Mouse (Mus musculus) hindbrain, embryonic 10.5 days (tissue): ENCODE results near the gene Gtf2ird1. TPM values are rescaled to one million over a fixed set of nuclear protein-coding genes. Genes with fewer than 3 reads are reported as not detected.

Experiments used
- DNase-seq: peaks from one replicate; pipeline ENCODE4 v3.0.0-alpha.2; 2017; ENCODE audit warnings: low spot score
- H3K27ac ChIP-seq: fragments of 300-500 bp; sonication (generic); 2 replicates; pipeline ENCODE4 v1.5.1; 2016; ENCODE audit warnings: mild to moderate bottlenecking, moderate library complexity
- H3K27me3 ChIP-seq: fragments of 300-500 bp; sonication (generic); 2 replicates; pipeline ENCODE4 v1.6.1; 2016; ENCODE audit warnings: mild to moderate bottlenecking; ENCODE audit not compliant: poor library complexity, insufficient read depth, severe bottlenecking
- H3K36me3 ChIP-seq: fragments of 300-500 bp; sonication (generic); 2 replicates; pipeline ENCODE4 v1.6.1; 2016; ENCODE audit warnings: mild to moderate bottlenecking, moderate library complexity
- H3K4me1 ChIP-seq: fragments of 300-500 bp; sonication (generic); replicated peaks from 2 replicates; pipeline ENCODE4 v1.6.1; 2016; ENCODE audit warnings: mild to moderate bottlenecking
- H3K4me3 ChIP-seq: fragments of 300-500 bp; sonication (generic); 2 replicates; pipeline ENCODE4 v1.5.1; 2016; ENCODE audit warnings: mild to moderate bottlenecking, moderate library complexity
- H3K9me3 ChIP-seq: fragments of 300-500 bp; sonication (generic); 2 replicates; pipeline ENCODE4 v1.6.1; 2016; ENCODE audit warnings: mild to moderate bottlenecking, moderate library complexity
- WGBS: fragments of 180-500 bp; shearing (Covaris S2); methylation state at CpG from one replicate; pipeline ENCODE4 v1.1.7; 2016; 5-methylcytosine and 5-hydroxymethylcytosine counted together
- polyA plus RNA-seq: library from polyadenylated mRNA; unstranded; fragments of >200 nt; fragmentation: Nextera tagmentation; extraction: Ambion mirVana; gene quantifications from 2 replicates; pipeline ENCODE4 v1.2.1, GENCODE M21; 2016

Gtf2ird1 gene
- polyA plus RNA-seq, 1 experiment from 2014 or later: 84.8 TPM

GRCm38 (mm10) chr5:134469559-134470150, 13.1 kb upstream of the Gtf2ird1 start:
- Histone ChIP-seq H3K36me3 (no peaks in the 10 kb centered on the region), H3K9me3 (no peaks in the 10 kb centered on the region), H3K27me3 (no peaks in the 10 kb centered on the region), H3K27ac (no peak overlapping the region), H3K4me1 (peaks cover 21% of the 10 kb centered on the region), H3K4me3 (no peak overlapping the region)
- 88% methylated on average over 7 of the region's 7 CpGs for WGBS
- no peak for DNase-seq

- Histone ChIP-seq H3K36me3 (no peaks in the 10 kb centered on the region), H3K27ac (peak overlapping the region; percentile 62; the same call in 1 of the 2 replicates), H3K27me3 (no peaks in the 10 kb centered on the region), H3K4me3 (no peak overlapping the region), H3K9me3 (no peaks in the 10 kb centered on the region), H3K4me1 (peaks cover 21% of the 10 kb centered on the region)
- DNase-seq: no peak
- 72% methylated on average over 10 of the region's 10 CpGs for WGBS
These were observed 11.7 kb upstream of the Gtf2ird1 start for GRCm38 (mm10) chr5:134468158-134468765.

- Histone ChIP-seq H3K27me3 (no peaks in the 10 kb centered on the region), H3K27ac (peak overlapping the region; percentile 63), H3K4me1 (peaks cover 21% of the 10 kb centered on the region), H3K36me3 (no peaks in the 10 kb centered on the region), H3K9me3 (no peaks in the 10 kb centered on the region), H3K4me3 (no peak overlapping the region)
- WGBS: 59% methylated on average over 8 of the region's 8 CpGs
- peak; percentile 25 for DNase-seq
These were observed 10.6 kb upstream of the Gtf2ird1 start for GRCm38 (mm10) chr5:134467030-134467549.

- Histone ChIP-seq H3K9me3 (no peaks in the 10 kb centered on the region), H3K36me3 (no peaks in the 10 kb centered on the region), H3K27me3 (no peaks in the 10 kb centered on the region), H3K4me1 (peaks cover 21% of the 10 kb centered on the region), H3K4me3 (peak overlapping the region; percentile 28), H3K27ac (peak overlapping the region; percentile 63)
- 21% methylated on average over 21 of the region's 21 CpGs for WGBS
- peak; percentile 65 for DNase-seq
These were observed 9.9 kb upstream of the Gtf2ird1 start for GRCm38 (mm10) chr5:134466296-134467029.

GRCm38 (mm10) chr5:134465197-134465596, 8.7 kb upstream of the Gtf2ird1 start:
- no peak for DNase-seq
- Histone ChIP-seq H3K9me3 (no peaks in the 10 kb centered on the region), H3K4me1 (peaks cover 21% of the 10 kb centered on the region), H3K4me3 (no peak overlapping the region), H3K27me3 (no peaks in the 10 kb centered on the region), H3K27ac (no peak overlapping the region), H3K36me3 (no peaks in the 10 kb centered on the region)
- 94% methylated on average over 1 of the region's 1 CpGs for WGBS

- no peak overlapping the region for H3K4me3 ChIP-seq
- no peak overlapping the region for H3K27ac ChIP-seq
- no peaks in the 10 kb centered on the region for H3K9me3 ChIP-seq
- no peak for DNase-seq
- no peaks in the 10 kb centered on the region for H3K27me3 ChIP-seq
- WGBS: 92% methylated on average over 5 of the region's 5 CpGs
- peaks cover 21% of the 10 kb centered on the region for H3K4me1 ChIP-seq
- H3K36me3 ChIP-seq: no peaks in the 10 kb centered on the region
These were observed 7.7 kb upstream of the Gtf2ird1 start for GRCm38 (mm10) chr5:134464225-134464624.

GRCm38 (mm10) chr5:134462731-134463130, 6.2 kb upstream of the Gtf2ird1 start:
- Histone ChIP-seq H3K9me3 (no peaks in the 10 kb centered on the region), H3K4me1 (peaks cover 16% of the 10 kb centered on the region), H3K36me3 (no peaks in the 10 kb centered on the region), H3K27me3 (no peaks in the 10 kb centered on the region), H3K27ac (no peak overlapping the region), H3K4me3 (no peak overlapping the region)
- no peak for DNase-seq
- WGBS: 75% methylated on average over 8 of the region's 8 CpGs

GRCm38 (mm10) chr5:134462316-134462715, 5.8 kb upstream of the Gtf2ird1 start:
- no peak for DNase-seq
- 80% methylated on average over 2 of the region's 2 CpGs for WGBS

GRCm38 (mm10) chr5:134460546-134460945, 4.0 kb upstream of the Gtf2ird1 start:
- Histone ChIP-seq H3K9me3 (no peaks in the 10 kb centered on the region), H3K27ac (no peak overlapping the region), H3K4me1 (peaks cover 6% of the 10 kb centered on the region), H3K27me3 (no peaks in the 10 kb centered on the region), H3K36me3 (no peaks in the 10 kb centered on the region), H3K4me3 (no peak overlapping the region)
- WGBS: 97% methylated on average over 4 of the region's 4 CpGs
- DNase-seq: no peak

More at GRCm38 (mm10) chr5:134462316-134462715, 5.8 kb upstream of the Gtf2ird1 start:
- no peak overlapping the region for H3K27ac ChIP-seq
- H3K4me3 ChIP-seq: no peak overlapping the region
- H3K9me3 ChIP-seq: no peaks in the 10 kb centered on the region
- H3K27me3 ChIP-seq: no peaks in the 10 kb centered on the region
- peaks cover 15% of the 10 kb centered on the region for H3K4me1 ChIP-seq
- H3K36me3 ChIP-seq: no peaks in the 10 kb centered on the region

GRCm38 (mm10) chr5:134459096-134459495, 2.6 kb upstream of the Gtf2ird1 start:
- Histone ChIP-seq H3K36me3 (no peaks in the 10 kb centered on the region), H3K4me1 (peaks cover 20% of the 10 kb centered on the region), H3K9me3 (no peaks in the 10 kb centered on the region), H3K4me3 (no peak overlapping the region), H3K27ac (no peak overlapping the region), H3K27me3 (no peaks in the 10 kb centered on the region)
- DNase-seq: no peak
- WGBS: 87% methylated on average over 7 of the region's 7 CpGs

GRCm38 (mm10) chr5:134458416-134458815, 1.9 kb upstream of the Gtf2ird1 start:
- no peak for DNase-seq
- Histone ChIP-seq H3K27me3 (no peaks in the 10 kb centered on the region), H3K4me3 (no peak overlapping the region), H3K4me1 (peaks cover 21% of the 10 kb centered on the region), H3K27ac (no peak overlapping the region), H3K9me3 (no peaks in the 10 kb centered on the region), H3K36me3 (peaks cover 4% of the 10 kb centered on the region)
- 91% methylated on average over 3 of the region's 3 CpGs for WGBS

- Histone ChIP-seq H3K4me3 (no peak overlapping the region), H3K9me3 (peaks cover 1% of the 10 kb centered on the region; the same call in 1 of the 2 replicates)
- WGBS: 96% methylated on average over 2 of the region's 2 CpGs
These were observed 855 bp upstream of the Gtf2ird1 start for GRCm38 (mm10) chr5:134457371-134457770.

More at GRCm38 (mm10) chr5:134457371-134457770, 855 bp upstream of the Gtf2ird1 start:
- H3K36me3 ChIP-seq: peaks cover 14% of the 10 kb centered on the region
- no peak for DNase-seq
- no peaks in the 10 kb centered on the region for H3K27me3 ChIP-seq
- peaks cover 24% of the 10 kb centered on the region for H3K4me1 ChIP-seq
- peak overlapping the region; percentile 99; the same call in 1 of the 2 replicates for H3K27ac ChIP-seq
